Mouse (Mus musculus): ENCODE measurements at regions not wholly inside any gene's neighbourhood (a gene's known extent, or its start where the extent isn't known, plus 50 kb on each side); places are given as distances from the start of the nearest gene placed in this dataset.

GRCm38 (mm10) chr4:11885499-11885898 lies 95.6 kb downstream of the Gm10604 start:
- Histone ChIP-seq H3K27ac (ENCODE audit: low read length) (no peak overlapping the region), H3K36me3 (ENCODE audit: control insufficient read depth, insufficient read depth) (no peaks in the 10 kb centered on the region), H3K27me3 (replicated peaks; ENCODE audit: control insufficient read depth, insufficient read depth, low read length) (no peaks in the 10 kb centered on the region), H3K4me3 (replicated peaks; ENCODE audit: low read length) (no peak overlapping the region), H3K9ac (replicated peaks; ENCODE audit: low read depth, low read length) (no peak overlapping the region), H3K4me2 (ENCODE audit: low read length) (no peak overlapping the region), H3K4me1 (replicated peaks; ENCODE audit: control insufficient read depth, insufficient read depth, low read length) (peaks cover 9% of the 10 kb centered on the region), H3K9me3 (ENCODE audit: control insufficient read depth, low read length) (no peaks in the 10 kb centered on the region)
- 90% methylated on average over 4 of the region's 4 CpGs for WGBS
- no peak for ATAC-seq

GRCm38 (mm10) chr4:11884818-11885217 lies 96.2 kb downstream of the Gm10604 start:
- Histone ChIP-seq H3K9me3 (ENCODE audit: control insufficient read depth, low read length) (no peaks in the 10 kb centered on the region), H3K4me3 (replicated peaks; ENCODE audit: low read length) (no peak overlapping the region), H3K36me3 (ENCODE audit: control insufficient read depth, insufficient read depth) (no peaks in the 10 kb centered on the region), H3K27ac (ENCODE audit: low read length) (no peak overlapping the region), H3K9ac (replicated peaks; ENCODE audit: low read depth, low read length) (no peak overlapping the region), H3K27me3 (replicated peaks; ENCODE audit: control insufficient read depth, insufficient read depth, low read length) (no peaks in the 10 kb centered on the region), H3K4me1 (replicated peaks; ENCODE audit: control insufficient read depth, insufficient read depth, low read length) (peaks cover 9% of the 10 kb centered on the region), H3K4me2 (ENCODE audit: low read length) (no peak overlapping the region)
- 67% methylated on average over 7 of the region's 7 CpGs for WGBS
- ATAC-seq, result no peak

- H3K4me3 ChIP-seq (replicated peaks; ENCODE audit: low read length), result no peak overlapping the region
- WGBS, result 61% methylated on average over 5 of the region's 5 CpGs
- ATAC-seq, result no peak
Observed at GRCm38 (mm10) chr4:11883295-11883694, 97.8 kb downstream of the Gm10604 start.

GRCm38 (mm10) chr4:11882666-11883065 lies 98.4 kb downstream of the Gm10604 start:
- WGBS, result 89% methylated on average over 3 of the region's 3 CpGs
- Histone ChIP-seq H3K27ac (ENCODE audit: low read length) (no peak overlapping the region), H3K4me1 (replicated peaks; ENCODE audit: control insufficient read depth, insufficient read depth, low read length) (peaks cover 3% of the 10 kb centered on the region; the same call in 1 of the 2 replicates), H3K9ac (replicated peaks; ENCODE audit: low read depth, low read length) (no peak overlapping the region), H3K36me3 (ENCODE audit: control insufficient read depth, insufficient read depth) (no peaks in the 10 kb centered on the region), H3K4me2 (ENCODE audit: low read length) (no peak overlapping the region), H3K9me3 (ENCODE audit: control insufficient read depth, low read length) (no peaks in the 10 kb centered on the region), H3K4me3 (replicated peaks; ENCODE audit: low read length) (no peak overlapping the region), H3K27me3 (replicated peaks; ENCODE audit: control insufficient read depth, insufficient read depth, low read length) (no peaks in the 10 kb centered on the region)
- no peak for ATAC-seq

More at GRCm38 (mm10) chr4:11883295-11883694, 97.8 kb downstream of the Gm10604 start:
- Histone ChIP-seq H3K36me3 (ENCODE audit: control insufficient read depth, insufficient read depth) (no peaks in the 10 kb centered on the region), H3K9ac (replicated peaks; ENCODE audit: low read depth, low read length) (no peak overlapping the region), H3K4me1 (replicated peaks; ENCODE audit: control insufficient read depth, insufficient read depth, low read length) (peaks cover 3% of the 10 kb centered on the region; the same call in 1 of the 2 replicates), H3K27ac (ENCODE audit: low read length) (no peak overlapping the region), H3K4me2 (ENCODE audit: low read length) (no peak overlapping the region), H3K27me3 (replicated peaks; ENCODE audit: control insufficient read depth, insufficient read depth, low read length) (no peaks in the 10 kb centered on the region), H3K9me3 (ENCODE audit: control insufficient read depth, low read length) (no peaks in the 10 kb centered on the region)

GRCm38 (mm10) chr4:11878638-11879037 lies 102.4 kb downstream of the Gm10604 start:
- H3K4me3 ChIP-seq (replicated peaks; ENCODE audit: low read length), result no peak overlapping the region
- H3K27me3 ChIP-seq (replicated peaks; ENCODE audit: control insufficient read depth, insufficient read depth, low read length), result no peaks in the 10 kb centered on the region
- no peak for ATAC-seq
- no peak overlapping the region for H3K4me2 ChIP-seq (ENCODE audit: low read length)
- no peaks in the 10 kb centered on the region for H3K36me3 ChIP-seq (ENCODE audit: control insufficient read depth, insufficient read depth)
- 81% methylated on average over 6 of the region's 6 CpGs for WGBS
- H3K9me3 ChIP-seq (ENCODE audit: control insufficient read depth, low read length), result no peaks in the 10 kb centered on the region
- H3K27ac ChIP-seq (ENCODE audit: low read length), result no peak overlapping the region
- no peak overlapping the region for H3K9ac ChIP-seq (replicated peaks; ENCODE audit: low read depth, low read length)
- H3K4me1 ChIP-seq (replicated peaks; ENCODE audit: control insufficient read depth, insufficient read depth, low read length), result no peaks in the 10 kb centered on the region

GRCm38 (mm10) chr4:11877945-11878344 lies 103.1 kb downstream of the Gm10604 start:
- Histone ChIP-seq H3K36me3 (ENCODE audit: control insufficient read depth, insufficient read depth) (no peaks in the 10 kb centered on the region), H3K27ac (ENCODE audit: low read length) (no peak overlapping the region), H3K9me3 (ENCODE audit: control insufficient read depth, low read length) (no peaks in the 10 kb centered on the region), H3K4me1 (replicated peaks; ENCODE audit: control insufficient read depth, insufficient read depth, low read length) (no peaks in the 10 kb centered on the region), H3K4me3 (replicated peaks; ENCODE audit: low read length) (no peak overlapping the region), H3K9ac (replicated peaks; ENCODE audit: low read depth, low read length) (no peak overlapping the region), H3K4me2 (ENCODE audit: low read length) (no peak overlapping the region), H3K27me3 (replicated peaks; ENCODE audit: control insufficient read depth, insufficient read depth, low read length) (no peaks in the 10 kb centered on the region)
- WGBS, result 88% methylated on average over 4 of the region's 4 CpGs
- no peak for ATAC-seq

- no peak overlapping the region for H3K4me3 ChIP-seq (replicated peaks; ENCODE audit: low read length)
- H3K27me3 ChIP-seq (replicated peaks; ENCODE audit: control insufficient read depth, insufficient read depth, low read length), result no peaks in the 10 kb centered on the region
- no peak for ATAC-seq
- no peak overlapping the region for H3K9ac ChIP-seq (replicated peaks; ENCODE audit: low read depth, low read length)
- H3K9me3 ChIP-seq (ENCODE audit: control insufficient read depth, low read length), result no peaks in the 10 kb centered on the region
- H3K4me2 ChIP-seq (ENCODE audit: low read length), result no peak overlapping the region
- 81% methylated on average over 1 of the region's 1 CpGs for WGBS
- H3K4me1 ChIP-seq (replicated peaks; ENCODE audit: control insufficient read depth, insufficient read depth, low read length), result no peaks in the 10 kb centered on the region
- H3K27ac ChIP-seq (ENCODE audit: low read length), result no peak overlapping the region
- no peaks in the 10 kb centered on the region for H3K36me3 ChIP-seq (ENCODE audit: control insufficient read depth, insufficient read depth)
Observed at GRCm38 (mm10) chr4:11876009-11876408, 105.1 kb downstream of the Gm10604 start.

- Histone ChIP-seq H3K9me3 (ENCODE audit: control insufficient read depth, low read length) (no peaks in the 10 kb centered on the region), H3K4me2 (ENCODE audit: low read length) (no peak overlapping the region), H3K27me3 (replicated peaks; ENCODE audit: control insufficient read depth, insufficient read depth, low read length) (no peaks in the 10 kb centered on the region), H3K27ac (ENCODE audit: low read length) (no peak overlapping the region), H3K4me3 (replicated peaks; ENCODE audit: low read length) (no peak overlapping the region), H3K4me1 (replicated peaks; ENCODE audit: control insufficient read depth, insufficient read depth, low read length) (no peaks in the 10 kb centered on the region), H3K36me3 (ENCODE audit: control insufficient read depth, insufficient read depth) (no peaks in the 10 kb centered on the region), H3K9ac (replicated peaks; ENCODE audit: low read depth, low read length) (no peak overlapping the region)
- 82% methylated on average over 4 of the region's 4 CpGs for WGBS
- no peak for ATAC-seq
Observed at GRCm38 (mm10) chr4:11874586-11875264, 106.3 kb downstream of the Gm10604 start.

GRCm38 (mm10) chr4:11872036-11872435 lies 109.0 kb downstream of the Gm10604 start:
- no peak for ATAC-seq
- no peak overlapping the region for H3K4me2 ChIP-seq (ENCODE audit: low read length)
- H3K9me3 ChIP-seq (ENCODE audit: control insufficient read depth, low read length), result no peaks in the 10 kb centered on the region
- no peak overlapping the region for H3K4me3 ChIP-seq (replicated peaks; ENCODE audit: low read length)
- H3K9ac ChIP-seq (replicated peaks; ENCODE audit: low read depth, low read length), result no peak overlapping the region
- no peaks in the 10 kb centered on the region for H3K27me3 ChIP-seq (replicated peaks; ENCODE audit: control insufficient read depth, insufficient read depth, low read length)
- H3K4me1 ChIP-seq (replicated peaks; ENCODE audit: control insufficient read depth, insufficient read depth, low read length), result no peaks in the 10 kb centered on the region
- H3K36me3 ChIP-seq (ENCODE audit: control insufficient read depth, insufficient read depth), result no peaks in the 10 kb centered on the region
- no peak overlapping the region for H3K27ac ChIP-seq (ENCODE audit: low read length)
- 74% methylated on average over 3 of the region's 3 CpGs for WGBS

- Histone ChIP-seq H3K27me3 (replicated peaks; ENCODE audit: control insufficient read depth, insufficient read depth, low read length) (no peaks in the 10 kb centered on the region), H3K9me3 (ENCODE audit: control insufficient read depth, low read length) (no peaks in the 10 kb centered on the region), H3K9ac (replicated peaks; ENCODE audit: low read depth, low read length) (no peak overlapping the region), H3K4me3 (replicated peaks; ENCODE audit: low read length) (no peak overlapping the region), H3K4me2 (ENCODE audit: low read length) (no peak overlapping the region), H3K27ac (ENCODE audit: low read length) (no peak overlapping the region), H3K36me3 (ENCODE audit: control insufficient read depth, insufficient read depth) (no peaks in the 10 kb centered on the region), H3K4me1 (replicated peaks; ENCODE audit: control insufficient read depth, insufficient read depth, low read length) (no peaks in the 10 kb centered on the region)
- ATAC-seq, result no peak
- 90% methylated on average over 5 of the region's 5 CpGs for WGBS
Observed at GRCm38 (mm10) chr4:11869721-11870120, 111.3 kb downstream of the Gm10604 start.
